11 mouse cellular contexts compared by ENCODE assay signal in genomic region chr2:164522280-164522679, GRCm38 (mm10). TPM values are rescaled to one million over a fixed set of nuclear protein-coding genes. Genes with fewer than 3 reads are reported as not detected.
A peak's percentile ranks its signal among the peaks of the same experiment; 100 is the strongest.
DNase-seq lines count a peak whose midpoint lies in the region; ATAC-seq and TF ChIP-seq lines count a peak whose summit lies in the region.
"Had no signal": no experiment of that assay in that cellular context is flagged by ENCODE, and none has a peak within 500 bp of the region (broad histone marks: within the 10 kb centered on the region; RNA-seq: fewer than 3 reads in every experiment).

No protein-coding gene starts in this region.

- no peak for ATAC-seq in limb, embryonic 14.5 days (ENCODE audit: low FRiP score, low read depth)

- no peak for TF ChIP-seq POLR2A in thymus, adult 2 months (IDR thresholded peaks at IDR 0.05; ENCODE audit: control insufficient read depth, extremely low read depth, insufficient read depth, low read length, poor library complexity)
- no peak for TF ChIP-seq POLR2A in limb, embryonic 14.5 days (IDR thresholded peaks at IDR 0.05; ENCODE audit: borderline replicate concordance, extremely low read depth, insufficient read depth, insufficient read length)

- H3K9me3 ChIP-seq in limb, embryonic 14.5 days (ENCODE audit: control insufficient read depth, low read length): 0 out of 2 replicates have a peak, but pooled peaks cover 4% of the 10 kb centered on the region
- peaks cover 7% of the 10 kb centered on the region for H3K9me3 ChIP-seq in heart, embryonic 10.5 days

- H3K27ac ChIP-seq in thymus, adult 2 months (ENCODE audit: control insufficient read depth, insufficient read depth, low read length): peak overlapping the region; percentile 1; the same call in 1 of the 2 replicates
- H3K27ac ChIP-seq in limb, embryonic 14.5 days (replicated peaks; ENCODE audit: low read depth, low read length): no peak overlapping the region
- no peak overlapping the region for H3K27ac ChIP-seq in heart, embryonic 10.5 days

- no peak overlapping the region for H3K4me3 ChIP-seq in thymus, adult 2 months (ENCODE audit: control insufficient read depth, insufficient read depth, low read length)
- no peak overlapping the region for H3K4me3 ChIP-seq in limb, embryonic 14.5 days (replicated peaks; ENCODE audit: low read length)
- no peak overlapping the region for H3K4me3 ChIP-seq in heart, embryonic 10.5 days
- H3K4me3 ChIP-seq: heart, embryonic 12.5 days had no signal

- H3K4me2 ChIP-seq in limb, embryonic 14.5 days (replicated peaks; ENCODE audit: low read depth, low read length, severe bottlenecking): 0 out of 2 replicates have a peak overlapping the region, but pooled peaks have one; percentile 10
- H3K4me2 ChIP-seq: heart, embryonic 12.5 days had no signal

- no peak overlapping the region for H3K9ac ChIP-seq in limb, embryonic 14.5 days (ENCODE audit: low read depth, low read length, severe bottlenecking)
- H3K9ac ChIP-seq: heart, embryonic 12.5 days had no signal

- no peaks in the 10 kb centered on the region for H3K36me3 ChIP-seq in thymus, adult 2 months (ENCODE audit: control insufficient read depth, insufficient read depth, low read length)
- no peaks in the 10 kb centered on the region for H3K36me3 ChIP-seq in limb, embryonic 14.5 days (ENCODE audit: control insufficient read depth, insufficient read depth, low read length)
- no peaks in the 10 kb centered on the region for H3K36me3 ChIP-seq in heart, embryonic 10.5 days
- H3K36me3 ChIP-seq: heart, embryonic 12.5 days had no signal

- peaks cover 24% of the 10 kb centered on the region for H3K4me1 ChIP-seq in thymus, adult 2 months (replicated peaks; ENCODE audit: control insufficient read depth, insufficient read depth, low read length)
- peaks cover 23% of the 10 kb centered on the region for H3K4me1 ChIP-seq in limb, embryonic 14.5 days (ENCODE audit: control insufficient read depth, insufficient read depth, low read length)
- 0 out of 2 replicates have a peak, but pooled peaks cover 9% of the 10 kb centered on the region for H3K4me1 ChIP-seq in heart, embryonic 10.5 days

- TF ChIP-seq CTCF in thymus, adult 2 months (IDR thresholded peaks at IDR 0.05; ENCODE audit: borderline replicate concordance, control insufficient read depth, extremely low read depth, insufficient read depth, low read length, poor library complexity): no peak

- 1% methylated on average over 8 of the region's 8 CpGs for WGBS in thymus, adult 2 months
- 11% methylated on average over 8 of the region's 8 CpGs for WGBS in limb, embryonic 14.5 days
- WGBS in heart, embryonic 10.5 days: 22% methylated on average over 8 of the region's 8 CpGs

- H3K27me3 ChIP-seq in thymus, adult 2 months (ENCODE audit: control insufficient read depth, insufficient read depth, low read length): no peaks in the 10 kb centered on the region
- H3K27me3 ChIP-seq in limb, embryonic 14.5 days (ENCODE audit: control insufficient read depth, insufficient read depth, low read length): no peaks in the 10 kb centered on the region
- H3K27me3 ChIP-seq in heart, embryonic 10.5 days (ENCODE audit: insufficient read depth, poor library complexity, severe bottlenecking): peaks cover 13% of the 10 kb centered on the region; the same call in 1 of the 2 replicates

- peak; percentile 17 for DNase-seq in thymus, adult 2 months
- no peak for DNase-seq in thymus, postnatal 36 days
- DNase-seq in T-cell, adult 2 months (ENCODE audit: low spot score): peak; percentile 38
- no peak for DNase-seq in limb, embryonic 14.5 days (ENCODE audit: low spot score)
- DNase-seq in embryo, embryonic 10.5 days (ENCODE audit: low spot score): no peak
- no peak for DNase-seq in heart, embryonic 10.5 days (ENCODE audit: low spot score)
- DNase-seq in kidney, adult 9 months: no peak
- DNase-seq: retina, postnatal 1 day had no signal

RNA-seq across cellular contexts. Expression of gene Pigt, which starts 25.0 kb away (rescaled TPM):
- 146 and 202 TPM in 2 replicates for polyA plus RNA-seq in thymus, adult 2 months (2012; rRNA removed)
- 99.5 and 142 TPM in 2 replicates for polyA plus RNA-seq in limb, embryonic 14.5 days (2012; rRNA removed)
- polyA plus RNA-seq in limb, embryonic 14.5 days (2014; fragmentation: Nextera tagmentation; extraction: Ambion mirVana): 72.4 and 81.4 TPM in 2 replicates
- polyA plus RNA-seq in heart, embryonic 10.5 days (2016; fragmentation: Nextera tagmentation; extraction: Ambion mirVana): 51.0 and 59.1 TPM in 2 replicates

RNA-seq across cellular contexts. Expression of gene Dbndd2, which starts 36.4 kb away (rescaled TPM):
- 19.6 and 24.8 TPM in 2 replicates for polyA plus RNA-seq in thymus, adult 2 months (2012; rRNA removed)
- 7.7 and 8.3 TPM in 2 replicates for polyA plus RNA-seq in limb, embryonic 14.5 days (2012; rRNA removed)
- 2.9 and 4.4 TPM in 2 replicates for polyA plus RNA-seq in limb, embryonic 14.5 days (2014; fragmentation: Nextera tagmentation; extraction: Ambion mirVana)
- polyA plus RNA-seq in heart, embryonic 10.5 days (2016; fragmentation: Nextera tagmentation; extraction: Ambion mirVana): 7.4 and 16.5 TPM in 2 replicates

RNA-seq across cellular contexts. Expression of gene Wfdc2, which starts 39.9 kb away (rescaled TPM):
- polyA plus RNA-seq in thymus, adult 2 months (2012; rRNA removed): 20.5 and 28.7 TPM in 2 replicates
- polyA plus RNA-seq in limb, embryonic 14.5 days (2012; rRNA removed): 30.4 and 31.0 TPM in 2 replicates
- 27.3 and 44.0 TPM in 2 replicates for polyA plus RNA-seq in limb, embryonic 14.5 days (2014; fragmentation: Nextera tagmentation; extraction: Ambion mirVana)
- 11.1 and 28.0 TPM in 2 replicates for polyA plus RNA-seq in heart, embryonic 10.5 days (2016; fragmentation: Nextera tagmentation; extraction: Ambion mirVana)

RNA-seq across cellular contexts. Expression of gene Trp53tg5, which starts 48.8 kb away (rescaled TPM):
- not detected in 2 replicates for polyA plus RNA-seq in thymus, adult 2 months (2012; rRNA removed)
- polyA plus RNA-seq in limb, embryonic 14.5 days (2012; rRNA removed): not detected in 2 replicates
- 0.22 TPM in 1 of 2 replicates, not detected in the other for polyA plus RNA-seq in limb, embryonic 14.5 days (2014; fragmentation: Nextera tagmentation; extraction: Ambion mirVana)
- not detected in 2 replicates for polyA plus RNA-seq in heart, embryonic 10.5 days (2016; fragmentation: Nextera tagmentation; extraction: Ambion mirVana)
- polyA plus RNA-seq: embryonic facial prominence, embryonic 11.5 days; stomach, embryonic 14.5 days had no signal

RNA-seq across cellular contexts. Expression of gene Spint3, which starts 51.0 kb away (rescaled TPM):
- polyA plus RNA-seq in thymus, adult 2 months (2012; rRNA removed): not detected in 2 replicates
- not detected in 2 replicates for polyA plus RNA-seq in limb, embryonic 14.5 days (2012; rRNA removed)
- polyA plus RNA-seq in limb, embryonic 14.5 days (2014; fragmentation: Nextera tagmentation; extraction: Ambion mirVana): not detected in 2 replicates
- polyA plus RNA-seq in heart, embryonic 10.5 days (2016; fragmentation: Nextera tagmentation; extraction: Ambion mirVana): not detected in 2 replicates
- polyA plus RNA-seq: embryonic facial prominence, embryonic 11.5 days; heart, embryonic 12.5 days; stomach, embryonic 14.5 days had no signal

Comparison
In these comparisons a context has a peak if more than half of its experiments do, and no peak if none do; other contexts are left out.
1. DNase-seq: peak in thymus, adult 2 months (single experiment) and T-cell, adult 2 months (single experiment); none in thymus, postnatal 36 days (0 of 2), limb, embryonic 14.5 days (single experiment), embryo, embryonic 10.5 days (single experiment), heart, embryonic 10.5 days (single experiment) and kidney, adult 9 months (single experiment).